Mouse (Mus musculus) lung, postnatal 0 days (tissue): Measurements from ENCODE around the gene C1qbp.

Experiments used
- CTCF ChIP-seq: IDR thresholded peaks from 2 replicates; pipeline ENCODE4 v1.5.1; 2016; ENCODE audit warnings: antibody characterized with exemption, mild to moderate bottlenecking
- EP300 ChIP-seq: IDR thresholded peaks from 2 replicates; pipeline ENCODE4 v1.6.1; 2016; ENCODE audit warnings: antibody characterized with exemption, mild to moderate bottlenecking, control low read depth

- TF ChIP-seq CTCF: no peak
- TF ChIP-seq EP300: no peak
These were observed 13.5 kb downstream of the C1qbp start for GRCm38 (mm10) chr11:70969271-70969794.
